Mouse (Mus musculus): ENCODE measurements at regions not wholly inside any gene's neighbourhood (a gene's known extent, or its start where the extent isn't known, plus 50 kb on each side); places are given as distances from the start of the nearest gene placed in this dataset.

GRCm38 (mm10) chr2:21267149-21267761 is 61.7 kb downstream of the Thnsl1 start:
- no peaks in the 10 kb centered on the region for H3K4me1 ChIP-seq (ENCODE audit: insufficient read depth, low read depth, low read length)
- H3K9me3 ChIP-seq (replicated peaks): no peaks in the 10 kb centered on the region
- no peak for DNase-seq (ENCODE audit: low spot score)
- peaks cover 2% of the 10 kb centered on the region; the same call in 1 of the 2 replicates for H3K27me3 ChIP-seq (ENCODE audit: insufficient read depth, low read length)
- H3K36me3 ChIP-seq (replicated peaks): no peaks in the 10 kb centered on the region
- no peak overlapping the region for H3K4me3 ChIP-seq (ENCODE audit: low read depth, low read length)
- ATAC-seq (ENCODE audit: extremely low read depth, insufficient number of reproducible peaks, low FRiP score, poor library complexity, severe bottlenecking): no peak
- no peak for TF ChIP-seq CTCF (IDR thresholded peaks at IDR 0.05; ENCODE audit: low read depth, low read length)
- TF ChIP-seq TAL1 (conservative IDR thresholded peaks at IDR 0.05; ENCODE audit: low read depth, low read length): no peak
- TF ChIP-seq POLR2AphosphoS5 (IDR thresholded peaks at IDR 0.05; ENCODE audit: insufficient replicate concordance, low read depth, low read length): no peak
- no peak for TF ChIP-seq GATA2 (IDR thresholded peaks at IDR 0.05; ENCODE audit: borderline replicate concordance, low read depth, low read length)
- TF ChIP-seq GATA1 (IDR thresholded peaks at IDR 0.05; ENCODE audit: borderline replicate concordance, low read length): no peak

DNA sequence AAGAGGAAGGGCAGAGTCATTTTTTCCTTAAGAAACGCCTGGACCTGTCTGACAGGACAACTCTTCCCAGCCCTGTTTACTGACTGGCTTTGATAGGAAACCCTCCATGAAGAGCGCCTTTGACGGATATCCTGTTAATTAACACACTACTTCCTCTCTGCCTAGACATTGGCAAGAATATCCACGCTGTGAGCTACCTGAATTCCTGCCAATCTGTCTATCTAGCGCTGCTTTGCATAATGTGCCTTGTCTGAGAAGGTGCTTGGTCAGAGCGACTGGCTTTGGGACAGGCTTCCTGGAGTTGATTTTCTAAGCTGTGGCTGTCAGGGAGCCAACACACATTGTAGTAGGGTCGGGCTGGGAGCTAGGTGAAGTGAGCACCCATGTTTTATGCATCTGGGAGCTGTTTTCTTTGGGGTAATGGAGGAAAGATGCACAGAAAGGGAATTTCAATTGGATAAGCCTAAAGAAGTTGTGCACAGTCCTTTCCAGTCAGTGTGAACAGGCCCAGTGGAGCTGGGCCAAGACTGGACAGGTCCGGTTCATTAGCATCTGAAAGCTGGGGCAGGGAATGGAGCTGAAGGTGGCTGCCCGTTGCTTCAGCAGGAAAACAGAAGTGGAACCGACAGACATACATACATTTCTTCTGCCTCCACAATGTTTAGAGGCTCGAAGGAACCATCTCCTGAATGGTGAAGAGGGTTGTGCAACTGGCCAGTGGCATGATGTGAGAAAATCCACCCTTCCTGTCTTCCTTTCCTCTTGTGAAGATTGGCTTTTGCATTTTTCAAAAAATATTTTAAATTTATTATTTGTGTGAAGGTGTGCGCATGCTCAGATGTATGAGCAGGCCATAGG is 64.7 kb downstream of the Thnsl1 start:
- Histone ChIP-seq H3K4me1 (ENCODE audit: insufficient read depth, low read depth, low read length) (no peaks in the 10 kb centered on the region), H3K27me3 (ENCODE audit: insufficient read depth, low read length) (peaks cover 2% of the 10 kb centered on the region; the same call in 1 of the 2 replicates), H3K9me3 (replicated peaks) (no peaks in the 10 kb centered on the region), H3K4me3 (ENCODE audit: low read depth, low read length) (no peak overlapping the region), H3K36me3 (replicated peaks) (no peaks in the 10 kb centered on the region)
- DNase-seq (ENCODE audit: low spot score) (no peak), ATAC-seq (ENCODE audit: extremely low read depth, insufficient number of reproducible peaks, low FRiP score, poor library complexity, severe bottlenecking) (no peak)
- no peak for TF ChIP-seq TAL1 (conservative IDR thresholded peaks at IDR 0.05; ENCODE audit: low read depth, low read length)
- no peak for TF ChIP-seq CTCF (IDR thresholded peaks at IDR 0.05; ENCODE audit: low read depth, low read length)
- TF ChIP-seq GATA2 (IDR thresholded peaks at IDR 0.05; ENCODE audit: borderline replicate concordance, low read depth, low read length): no peak
- TF ChIP-seq POLR2AphosphoS5 (IDR thresholded peaks at IDR 0.05; ENCODE audit: insufficient replicate concordance, low read depth, low read length): no peak
- no peak for TF ChIP-seq GATA1 (IDR thresholded peaks at IDR 0.05; ENCODE audit: borderline replicate concordance, low read length)

GRCm38 (mm10) chr2:21273416-21273815 is 67.9 kb downstream of the Thnsl1 start:
- Histone ChIP-seq H3K36me3 (replicated peaks) (no peaks in the 10 kb centered on the region), H3K4me1 (ENCODE audit: insufficient read depth, low read depth, low read length) (no peaks in the 10 kb centered on the region), H3K9me3 (replicated peaks) (no peaks in the 10 kb centered on the region), H3K27me3 (ENCODE audit: insufficient read depth, low read length) (peaks cover 5% of the 10 kb centered on the region), H3K4me3 (ENCODE audit: low read depth, low read length) (no peak overlapping the region)
- DNase-seq (ENCODE audit: low spot score) (no peak), ATAC-seq (ENCODE audit: extremely low read depth, insufficient number of reproducible peaks, low FRiP score, poor library complexity, severe bottlenecking) (no peak)
- no peak for TF ChIP-seq GATA1 (IDR thresholded peaks at IDR 0.05; ENCODE audit: borderline replicate concordance, low read length)
- TF ChIP-seq POLR2AphosphoS5 (IDR thresholded peaks at IDR 0.05; ENCODE audit: insufficient replicate concordance, low read depth, low read length): no peak
- TF ChIP-seq GATA2 (IDR thresholded peaks at IDR 0.05; ENCODE audit: borderline replicate concordance, low read depth, low read length): no peak
- no peak for TF ChIP-seq TAL1 (conservative IDR thresholded peaks at IDR 0.05; ENCODE audit: low read depth, low read length)
- no peak for TF ChIP-seq CTCF (IDR thresholded peaks at IDR 0.05; ENCODE audit: low read depth, low read length)

DNA sequence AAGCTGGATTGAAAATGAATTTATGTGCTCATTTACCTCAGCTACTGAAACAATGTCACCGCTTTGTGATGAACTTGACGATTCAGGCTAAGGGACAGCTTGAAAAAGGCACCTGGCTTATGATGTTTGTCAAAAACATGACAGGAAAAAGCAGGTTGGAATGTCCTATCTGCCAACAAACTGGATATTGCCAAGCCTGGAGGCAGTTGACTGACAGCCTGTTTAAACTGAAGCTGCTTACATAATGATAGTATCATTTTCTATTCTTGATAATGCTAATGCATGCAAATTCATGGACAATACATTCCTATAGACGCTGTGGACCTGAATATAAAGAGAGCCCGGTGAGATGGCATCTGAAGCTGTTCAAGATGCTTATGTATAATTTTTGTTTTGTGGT is 69.8 kb downstream of the Thnsl1 start:
- no peaks in the 10 kb centered on the region for H3K9me3 ChIP-seq (replicated peaks)
- DNase-seq (ENCODE audit: low spot score) (no peak), ATAC-seq (ENCODE audit: extremely low read depth, insufficient number of reproducible peaks, low FRiP score, poor library complexity, severe bottlenecking) (no peak)
- no peaks in the 10 kb centered on the region for H3K36me3 ChIP-seq (replicated peaks)
- no peak overlapping the region for H3K4me3 ChIP-seq (ENCODE audit: low read depth, low read length)
- H3K4me1 ChIP-seq (ENCODE audit: insufficient read depth, low read depth, low read length): no peaks in the 10 kb centered on the region
- no peak for TF ChIP-seq GATA1 (IDR thresholded peaks at IDR 0.05; ENCODE audit: borderline replicate concordance, low read length)
- TF ChIP-seq TAL1 (conservative IDR thresholded peaks at IDR 0.05; ENCODE audit: low read depth, low read length): no peak
- TF ChIP-seq POLR2AphosphoS5 (IDR thresholded peaks at IDR 0.05; ENCODE audit: insufficient replicate concordance, low read depth, low read length): no peak
- TF ChIP-seq CTCF (IDR thresholded peaks at IDR 0.05; ENCODE audit: low read depth, low read length): no peak
- TF ChIP-seq GATA2 (IDR thresholded peaks at IDR 0.05; ENCODE audit: borderline replicate concordance, low read depth, low read length): no peak
- H3K27me3 ChIP-seq (ENCODE audit: insufficient read depth, low read length): peaks cover 5% of the 10 kb centered on the region

- ATAC-seq (ENCODE audit: extremely low read depth, insufficient number of reproducible peaks, low FRiP score, poor library complexity, severe bottlenecking) (no peak; the same call in 1 of the 2 replicates), DNase-seq (ENCODE audit: low spot score) (peak; percentile 12)
- Histone ChIP-seq H3K27me3 (ENCODE audit: insufficient read depth, low read length) (peaks cover 5% of the 10 kb centered on the region), H3K4me1 (ENCODE audit: insufficient read depth, low read depth, low read length) (no peaks in the 10 kb centered on the region), H3K4me3 (ENCODE audit: low read depth, low read length) (no peak overlapping the region), H3K36me3 (replicated peaks) (no peaks in the 10 kb centered on the region), H3K9me3 (replicated peaks) (no peaks in the 10 kb centered on the region)
- TF ChIP-seq GATA2 (IDR thresholded peaks at IDR 0.05; ENCODE audit: borderline replicate concordance, low read depth, low read length) (no peak), CTCF (IDR thresholded peaks at IDR 0.05; ENCODE audit: low read depth, low read length) (peak; percentile 64)
Measured at GRCm38 (mm10) chr2:21280794-21281420, 75.4 kb downstream of the Thnsl1 start.

Measured in G1E (cell line).